Mouse (Mus musculus) forebrain, postnatal 0 days (tissue): ENCODE data around the gene 1110051M20Rik. TPM values are rescaled to one million over a fixed set of nuclear protein-coding genes. Genes with fewer than 3 reads are reported as not detected.

Experiments used
- ATAC-seq: fragments of 200-750 bp; cut with Nextera tagmentation; 2 replicates; pipeline ENCODE4 v1.8.0; 2017; ENCODE audit warnings: mild to moderate bottlenecking, moderate library complexity
- DNase-seq: peaks from one replicate; pipeline ENCODE4 v3.0.0-alpha.2; 2015
- H3K27ac ChIP-seq: fragments of 300-500 bp; sonication (generic); 2 replicates; pipeline ENCODE4 v1.5.1; 2014; ENCODE audit warnings: low read depth, mild to moderate bottlenecking, antibody characterized with exemption, low read length, moderate library complexity, mixed read lengths
- H3K27me3 ChIP-seq: fragments of 300-500 bp; sonication (generic); 2 replicates; pipeline ENCODE4 v1.6.1; 2014; ENCODE audit warnings: mild to moderate bottlenecking, low read length, mixed read lengths; ENCODE audit not compliant: insufficient read depth
- H3K36me3 ChIP-seq: fragments of 300-500 bp; sonication (generic); 2 replicates; pipeline ENCODE4 v1.6.1; 2014; ENCODE audit warnings: mild to moderate bottlenecking, moderate library complexity; ENCODE audit not compliant: insufficient read depth
- H3K4me1 ChIP-seq: fragments of 300-500 bp; sonication (generic); 2 replicates; pipeline ENCODE4 v1.6.1; 2014; ENCODE audit warnings: antibody characterized with exemption; ENCODE audit not compliant: insufficient read depth
- H3K4me2 ChIP-seq: fragments of 300-500 bp; sonication (generic); 2 replicates; pipeline ENCODE4 v1.6.1; 2014; ENCODE audit warnings: low read depth, mild to moderate bottlenecking, moderate library complexity
- H3K4me3 ChIP-seq: fragments of 300-500 bp; sonication (generic); 2 replicates; pipeline ENCODE4 v1.5.1; 2014; ENCODE audit warnings: low read depth, low read length, mixed read lengths
- H3K9ac ChIP-seq: fragments of 300-500 bp; sonication (generic); 2 replicates; pipeline ENCODE4 v1.6.1; 2014; ENCODE audit warnings: mild to moderate bottlenecking
- H3K9me3 ChIP-seq: fragments of 300-500 bp; sonication (generic); 2 replicates; pipeline ENCODE4 v1.6.1; 2016; ENCODE audit warnings: low read length
- CTCF ChIP-seq: sonication (generic); IDR thresholded peaks from 2 replicates; pipeline ENCODE4 v1.5.1; 2016; ENCODE audit warnings: antibody characterized with exemption, control low read depth, low read depth
- WGBS: fragments of 180-500 bp; shearing (Covaris S2); extraction: QIAGEN DNeasy Blood & Tissue Kit; methylation state at CpG from one replicate; pipeline ENCODE4 v1.1.7; 2014; 5-methylcytosine and 5-hydroxymethylcytosine counted together
- polyA plus RNA-seq: library from polyadenylated mRNA; unstranded; fragments of >200 nt; fragmentation: Nextera tagmentation; extraction: Ambion mirVana; gene quantifications from 2 replicates; pipeline ENCODE4 v1.2.1, GENCODE M21; 2015
- total RNA-seq: library from RNA; depleted of rRNA; stranded (reverse); fragments of >200 nt; gene quantifications from 2 replicates; pipeline ENCODE4 v1.2.3, GENCODE M21; 2014

1110051M20Rik gene
- total and polyA plus RNA-seq, 2 experiments from 2014 or later = 147 to 182 TPM

DNA sequence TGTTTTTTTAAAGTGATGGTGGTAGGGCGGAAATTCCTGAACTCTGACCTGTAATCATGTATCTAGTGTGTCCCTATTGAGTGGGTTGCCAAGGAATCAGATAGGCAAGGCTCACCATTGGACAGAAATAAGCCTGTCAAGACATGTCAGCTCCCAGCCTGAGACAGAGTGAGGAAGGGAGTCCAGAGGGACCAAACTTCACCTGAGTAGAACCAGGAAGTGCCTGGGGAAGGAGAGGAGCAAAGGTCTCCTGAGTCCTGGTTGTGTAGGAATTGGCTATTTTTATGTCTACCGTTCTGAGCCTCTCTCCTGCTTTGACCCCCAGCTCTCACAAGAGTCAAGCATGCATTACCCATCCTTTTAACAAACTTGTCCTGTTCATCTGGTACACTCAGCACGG lies 21.4 kb upstream of the 1110051M20Rik start:
- no peak overlapping the region for H3K4me2 ChIP-seq
- H3K36me3 ChIP-seq = no peaks in the 10 kb centered on the region
- peaks cover 12% of the 10 kb centered on the region; the same call in 1 of the 2 replicates for H3K4me1 ChIP-seq
- no peaks in the 10 kb centered on the region for H3K9me3 ChIP-seq
- H3K4me3 ChIP-seq = no peak overlapping the region
- H3K27me3 ChIP-seq = no peaks in the 10 kb centered on the region
- ATAC-seq = no peak
- no peak for DNase-seq
- no peak overlapping the region for H3K9ac ChIP-seq
- 85% methylated on average over 3 of the region's 3 CpGs for WGBS
- no peak overlapping the region for H3K27ac ChIP-seq
- no peak for TF ChIP-seq CTCF

DNA sequence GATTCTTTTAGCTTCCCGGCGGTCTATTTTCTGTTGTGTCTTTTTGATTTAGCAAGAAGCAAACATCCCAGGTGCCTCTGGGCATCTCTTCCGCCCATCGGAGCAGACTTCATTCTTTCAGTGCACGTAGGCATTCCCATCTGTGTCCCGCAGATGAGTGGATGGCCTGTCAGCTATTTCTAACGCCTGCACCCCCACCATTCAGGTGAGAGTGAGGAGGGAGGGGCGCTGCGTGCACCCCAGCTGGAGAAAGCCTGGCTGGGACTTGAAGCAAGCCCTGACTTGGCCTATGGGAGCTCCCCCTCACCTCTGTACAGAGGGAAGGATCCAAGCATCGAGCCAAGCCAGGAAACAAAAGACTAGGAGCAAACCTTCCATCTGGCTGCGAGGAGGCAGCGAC lies 18.2 kb upstream of the 1110051M20Rik start:
- Histone ChIP-seq H3K36me3 (no peaks in the 10 kb centered on the region), H3K4me2 (peak overlapping the region; percentile 46), H3K9me3 (no peaks in the 10 kb centered on the region), H3K4me1 (peaks cover 9% of the 10 kb centered on the region; the same call in 1 of the 2 replicates), H3K27ac (0 out of 2 replicates have a peak overlapping the region, but pooled peaks have one; percentile 36), H3K9ac (peak overlapping the region; percentile 45), H3K27me3 (no peaks in the 10 kb centered on the region), H3K4me3 (0 out of 2 replicates have a peak overlapping the region, but pooled peaks have one; percentile 5)
- DNase-seq (peak; percentile 43), ATAC-seq (no peak)
- 7% methylated on average over 12 of the region's 12 CpGs for WGBS
- TF ChIP-seq CTCF = no peak

DNA sequence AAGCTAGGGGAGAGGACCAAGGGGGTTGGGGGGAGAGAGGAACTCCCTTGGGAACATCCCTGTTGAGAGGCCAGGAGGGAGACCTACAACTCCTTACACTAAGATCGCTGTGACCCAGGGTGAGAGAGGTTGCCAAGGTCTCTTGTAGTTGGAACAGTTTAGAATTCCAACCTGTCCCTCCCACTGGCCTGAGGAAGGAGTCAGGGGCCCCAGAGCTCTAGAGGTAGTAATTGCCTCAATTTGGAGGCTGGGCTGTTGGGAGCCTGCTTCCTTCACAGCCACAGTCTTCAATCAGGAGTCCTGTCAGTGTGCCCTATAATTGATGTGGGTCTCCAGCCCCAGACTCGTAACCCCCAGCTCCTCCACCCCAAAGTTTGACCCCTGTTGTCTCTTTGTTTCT lies 17.7 kb upstream of the 1110051M20Rik start:
- Histone ChIP-seq H3K9me3 (no peaks in the 10 kb centered on the region), H3K4me3 (no peak overlapping the region), H3K9ac (no peak overlapping the region), H3K4me1 (peaks cover 9% of the 10 kb centered on the region; the same call in 1 of the 2 replicates), H3K4me2 (peak overlapping the region; percentile 46), H3K27ac (no peak overlapping the region), H3K27me3 (no peaks in the 10 kb centered on the region), H3K36me3 (no peaks in the 10 kb centered on the region)
- DNase-seq (no peak), ATAC-seq (no peak)
- TF ChIP-seq CTCF = no peak
- WGBS = 10% methylated on average over 2 of the region's 2 CpGs

DNA sequence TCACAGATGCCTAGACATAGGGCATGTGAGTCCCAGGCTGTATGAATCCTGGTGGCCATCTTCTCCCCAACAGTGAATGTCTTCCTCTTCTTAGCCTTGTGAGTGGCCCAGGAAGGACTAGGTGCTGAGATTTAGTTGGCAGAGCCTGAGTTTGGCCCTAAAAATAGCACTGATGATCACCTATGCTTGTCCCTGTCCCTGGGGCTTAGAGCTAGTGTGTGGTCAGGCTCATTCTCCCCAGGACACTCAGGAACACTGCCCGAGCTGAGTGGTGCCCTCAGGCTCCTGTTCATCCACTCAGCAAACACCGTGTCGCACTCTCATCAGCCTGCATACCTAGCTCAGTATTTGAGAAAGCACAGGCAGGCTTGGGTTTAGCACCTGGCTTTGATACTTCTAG lies 16.8 kb upstream of the 1110051M20Rik start:
- peaks cover 9% of the 10 kb centered on the region; the same call in 1 of the 2 replicates for H3K4me1 ChIP-seq
- no peaks in the 10 kb centered on the region for H3K36me3 ChIP-seq
- no peak overlapping the region for H3K9ac ChIP-seq
- WGBS = 49% methylated on average over 3 of the region's 3 CpGs
- H3K4me2 ChIP-seq = no peak overlapping the region
- ATAC-seq (no peak), DNase-seq (no peak)
- TF ChIP-seq CTCF = no peak
- H3K27ac ChIP-seq = no peak overlapping the region
- no peaks in the 10 kb centered on the region for H3K9me3 ChIP-seq
- H3K27me3 ChIP-seq = no peaks in the 10 kb centered on the region
- H3K4me3 ChIP-seq = no peak overlapping the region

DNA sequence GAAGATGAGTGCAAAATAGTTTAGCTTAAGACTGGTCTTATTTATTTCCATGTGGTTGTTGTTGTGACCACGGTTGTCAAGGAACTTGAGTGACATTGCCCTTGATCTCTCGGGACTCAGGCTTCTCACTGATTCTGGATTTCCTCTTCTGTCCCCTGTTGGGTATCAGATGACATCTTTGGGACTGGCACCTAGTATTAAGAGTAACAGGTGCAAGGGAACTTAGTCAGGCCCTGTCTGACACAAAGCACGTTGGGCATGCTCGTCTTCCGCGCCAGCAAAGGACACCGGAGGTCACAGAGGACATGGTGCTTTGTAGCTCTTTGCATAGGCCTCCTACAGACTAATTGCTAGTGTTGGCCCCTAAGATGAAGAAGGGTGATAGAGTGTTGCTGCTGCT lies 16.3 kb upstream of the 1110051M20Rik start:
- Histone ChIP-seq H3K4me3 (no peak overlapping the region), H3K27me3 (no peaks in the 10 kb centered on the region), H3K27ac (no peak overlapping the region), H3K36me3 (no peaks in the 10 kb centered on the region), H3K9ac (no peak overlapping the region), H3K9me3 (no peaks in the 10 kb centered on the region), H3K4me1 (peaks cover 13% of the 10 kb centered on the region; the same call in 1 of the 2 replicates), H3K4me2 (no peak overlapping the region)
- no peak for DNase-seq
- 76% methylated on average over 7 of the region's 7 CpGs for WGBS
- ATAC-seq = no peak
- no peak for TF ChIP-seq CTCF

DNA sequence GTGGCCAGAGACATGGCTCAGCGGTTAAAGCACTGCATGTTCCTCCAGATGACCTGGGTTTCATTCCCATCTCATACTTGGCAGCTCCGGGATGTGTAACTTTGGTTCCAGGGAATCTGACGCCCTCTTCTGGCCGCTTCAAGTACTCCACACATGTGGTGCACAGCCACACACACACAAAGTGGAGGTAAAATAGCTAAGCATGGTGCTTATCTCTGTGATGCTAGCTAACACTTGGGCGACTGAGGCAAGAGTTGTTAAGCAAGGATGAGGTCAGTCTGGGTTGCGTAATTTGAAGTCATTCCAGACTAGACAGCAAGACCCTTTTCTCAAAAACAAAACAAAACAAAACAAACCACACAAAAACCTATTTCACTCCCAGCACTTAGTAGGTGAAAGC lies 15.6 kb upstream of the 1110051M20Rik start:
- H3K4me1 ChIP-seq = peaks cover 13% of the 10 kb centered on the region; the same call in 1 of the 2 replicates
- peak; percentile 47 for TF ChIP-seq CTCF
- H3K4me3 ChIP-seq = no peak overlapping the region
- no peak overlapping the region for H3K9ac ChIP-seq
- no peaks in the 10 kb centered on the region for H3K36me3 ChIP-seq
- DNase-seq = no peak
- WGBS = 91% methylated on average over 6 of the region's 6 CpGs
- H3K27me3 ChIP-seq = no peaks in the 10 kb centered on the region
- no peak for ATAC-seq
- H3K27ac ChIP-seq = no peak overlapping the region
- no peak overlapping the region for H3K4me2 ChIP-seq
- no peaks in the 10 kb centered on the region for H3K9me3 ChIP-seq

DNA sequence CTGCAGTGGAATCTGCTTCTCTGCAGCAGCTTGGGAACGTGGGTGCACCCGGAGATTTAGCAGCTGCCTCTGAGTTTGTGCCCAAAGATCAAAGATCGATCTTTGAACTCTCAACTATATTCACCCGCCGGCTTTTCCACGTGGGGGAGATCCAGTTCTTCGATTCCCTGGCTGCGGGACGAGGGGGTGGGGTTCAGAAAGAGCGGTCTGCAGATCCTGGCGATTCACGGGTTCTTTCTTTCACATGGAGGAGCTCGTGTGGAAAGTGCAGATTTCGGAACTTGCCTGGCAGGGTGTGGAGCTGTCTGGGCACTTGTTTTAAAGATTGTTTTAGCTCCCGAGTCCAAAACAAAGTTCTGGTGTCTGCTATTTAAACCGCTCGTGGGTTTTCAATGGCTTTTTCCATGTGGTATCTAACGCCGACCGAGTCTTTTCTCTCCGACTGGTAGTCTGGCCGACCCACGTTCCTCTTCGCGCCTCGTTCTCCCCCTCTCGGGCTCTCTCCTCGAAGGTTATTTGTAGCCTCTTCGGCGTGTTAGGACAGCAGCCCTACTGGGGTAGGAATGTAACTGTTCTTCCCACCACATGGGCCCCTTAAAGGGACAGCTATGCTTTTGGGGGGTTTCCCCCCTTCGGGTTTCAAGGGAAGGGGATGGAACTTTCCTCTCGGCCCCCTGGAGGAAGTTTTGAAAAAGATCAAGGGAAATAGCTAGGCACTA lies 14.3 kb upstream of the 1110051M20Rik start:
- Histone ChIP-seq H3K4me3 (peak overlapping the region; percentile 54), H3K4me2 (peak overlapping the region; percentile 99), H3K27me3 (no peaks in the 10 kb centered on the region), H3K4me1 (peaks cover 13% of the 10 kb centered on the region; the same call in 1 of the 2 replicates), H3K9ac (peak overlapping the region; percentile 51), H3K9me3 (no peaks in the 10 kb centered on the region), H3K36me3 (no peaks in the 10 kb centered on the region), H3K27ac (peak overlapping the region; percentile 35; the same call in 1 of the 2 replicates)
- DNase-seq (peak; percentile 66), ATAC-seq (peak; percentile 60)
- WGBS = under 1% methylated on average over 32 of the region's 32 CpGs
- TF ChIP-seq CTCF = peak; percentile 56
